Mouse (Mus musculus) embryonic stem cell, embryonic (primary cell): Measurements from ENCODE around the gene Cacna1c.

Source experiments
- CTCF ChIA-PET, 4 experiments: fragments of 300-600 bp in 2 of 4; fragments of 350-600 bp in 2 of 4; sonication (Branson Sonifier 250); formaldehyde crosslinking; loops; one replicate each; lab custom pipeline; 2022; ENCODE audit warnings: inconsistent platforms in 2 of 4; lab: Charles Lee
- POLR2A ChIA-PET, 4 experiments: fragments of 300-600 bp in 2 of 4; fragments of 350-600 bp in 2 of 4; sonication (Branson Sonifier 250); formaldehyde crosslinking; loops; one replicate each; lab custom pipeline; 2022; ENCODE audit warnings: antibody characterized with exemption in 4 of 4, inconsistent platforms in 1 of 4; lab: Charles Lee

Gene Cacna1c

DNA sequence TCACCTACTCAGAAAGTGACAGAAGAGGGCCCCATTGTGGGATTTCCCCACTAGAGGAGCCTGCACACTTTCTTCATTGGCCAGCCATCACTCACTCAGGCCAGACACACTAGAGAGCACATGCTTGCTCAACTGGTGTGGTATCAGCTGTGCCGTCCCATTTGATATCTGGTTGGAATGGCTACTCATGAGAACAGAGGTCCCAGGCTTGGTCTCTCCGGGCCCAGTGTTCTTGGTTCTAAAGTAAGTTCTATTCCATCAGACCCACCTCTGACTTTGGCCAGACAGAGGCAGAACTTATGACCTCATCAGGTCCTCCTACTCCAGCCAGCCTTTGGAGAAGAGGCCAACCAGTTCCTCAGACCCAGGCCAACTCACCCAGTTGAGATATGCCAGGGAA is 178.0 kb downstream of the Cacna1c start:
- CTCF ChIA-PET: interaction anchor here in 1 of 4 experiments (0.5 kb wide), 1 partner anchor 418 kb away, joined by 4 read pairs; no protein-coding TSS in a partner anchor

DNA sequence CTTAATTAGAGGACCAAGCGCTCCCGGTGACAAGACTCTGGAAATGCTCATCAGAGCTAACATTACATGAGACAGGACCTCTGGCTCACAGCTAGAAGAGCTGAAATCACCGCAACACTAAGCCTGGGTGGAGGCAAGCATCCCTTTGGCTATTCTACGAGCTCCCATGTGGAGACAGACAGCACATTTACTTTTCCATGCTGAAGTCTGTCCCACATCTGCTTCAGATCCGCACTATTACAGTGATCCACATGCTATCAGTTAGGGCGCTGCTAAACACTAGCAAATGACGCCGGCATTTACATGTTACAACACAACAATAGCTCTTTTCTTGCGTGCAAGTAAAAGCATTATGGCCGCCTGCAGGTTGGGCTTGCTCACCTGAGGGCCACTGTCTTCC is 178.7 kb downstream of the Cacna1c start:
- ChIA-PET POLR2A (no interaction called here), CTCF (no interaction called here)

More for the DNA sequence above, 178.0 kb downstream of the Cacna1c start:
- POLR2A ChIA-PET: no interaction called here

- POLR2A ChIA-PET: no interaction called here
Observed at GRCm38 (mm10) chr6:119015346-119015745, 180.9 kb downstream of the Cacna1c start.

GRCm38 (mm10) chr6:119013168-119014098 is 182.8 kb downstream of the Cacna1c start:
- POLR2A ChIA-PET: no interaction called here
- CTCF ChIA-PET: no interaction called here

More at GRCm38 (mm10) chr6:119015346-119015745, 180.9 kb downstream of the Cacna1c start:
- CTCF ChIA-PET: no interaction called here

- ChIA-PET CTCF (no interaction called here), POLR2A (no interaction called here)
Observed at GRCm38 (mm10) chr6:119010875-119011274, 185.3 kb downstream of the Cacna1c start.

- POLR2A ChIA-PET: no interaction called here
Observed at GRCm38 (mm10) chr6:119009526-119009925, 186.7 kb downstream of the Cacna1c start.

GRCm38 (mm10) chr6:119008638-119009166 is 187.5 kb downstream of the Cacna1c start:
- CTCF ChIA-PET: no interaction called here

More at GRCm38 (mm10) chr6:119009526-119009925, 186.7 kb downstream of the Cacna1c start:
- CTCF ChIA-PET: no interaction called here

DNA sequence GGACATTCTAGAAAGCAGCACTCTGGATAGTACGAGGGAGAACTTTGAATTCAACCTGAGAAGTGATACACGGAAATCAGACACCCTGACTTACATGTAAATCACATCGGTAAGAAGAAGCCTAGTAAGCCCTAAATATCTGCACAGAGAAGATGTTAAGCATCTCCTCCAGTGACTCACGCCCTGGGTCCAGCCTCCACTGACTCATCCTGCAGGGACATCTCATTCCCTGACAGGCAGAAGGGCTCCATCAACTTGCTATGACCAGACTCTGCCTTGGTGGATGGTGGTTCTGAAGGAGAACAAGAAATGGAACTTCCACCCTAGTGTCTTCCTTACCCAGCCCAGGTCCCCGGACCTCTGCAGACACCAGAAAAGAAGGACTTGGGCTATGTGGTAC is 191.6 kb downstream of the Cacna1c start:
- CTCF ChIA-PET: no interaction called here
- POLR2A ChIA-PET: no interaction called here

More at GRCm38 (mm10) chr6:119008638-119009166, 187.5 kb downstream of the Cacna1c start:
- POLR2A ChIA-PET: interaction anchor here in 1 of 4 experiments (0.6 kb wide), 1 partner anchor 373 kb away, joined by 3 read pairs; no protein-coding TSS in a partner anchor

DNA sequence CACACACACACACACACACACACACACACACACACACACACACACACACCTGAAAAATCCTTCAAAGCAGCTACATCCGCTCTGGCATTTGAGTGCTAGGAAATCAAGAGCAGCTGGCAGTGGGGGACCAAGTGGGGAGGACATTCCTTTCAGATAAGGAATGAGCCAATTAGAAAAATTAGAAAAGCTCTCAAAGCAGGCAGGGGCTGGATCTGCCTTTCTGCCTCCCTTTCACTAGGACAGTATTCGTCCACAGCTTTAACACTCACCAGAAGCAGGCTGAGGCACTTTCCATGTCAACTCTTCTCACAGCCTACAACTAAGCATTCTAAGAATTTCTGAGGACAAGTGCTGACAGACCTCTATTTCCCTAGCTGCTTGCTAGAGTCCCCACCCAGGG is 194.8 kb downstream of the Cacna1c start:
- CTCF ChIA-PET: interaction anchor here in 1 of 4 experiments (0.6 kb wide), 1 partner anchor 441 kb away, joined by 4 read pairs; no protein-coding TSS in a partner anchor
- POLR2A ChIA-PET: interaction anchor here in 1 of 4 experiments (0.6 kb wide), 1 partner anchor 453 kb away, joined by 3 read pairs; no protein-coding TSS in a partner anchor

GRCm38 (mm10) chr6:119000255-119000654 is 196.0 kb downstream of the Cacna1c start:
- CTCF ChIA-PET: no interaction called here

DNA sequence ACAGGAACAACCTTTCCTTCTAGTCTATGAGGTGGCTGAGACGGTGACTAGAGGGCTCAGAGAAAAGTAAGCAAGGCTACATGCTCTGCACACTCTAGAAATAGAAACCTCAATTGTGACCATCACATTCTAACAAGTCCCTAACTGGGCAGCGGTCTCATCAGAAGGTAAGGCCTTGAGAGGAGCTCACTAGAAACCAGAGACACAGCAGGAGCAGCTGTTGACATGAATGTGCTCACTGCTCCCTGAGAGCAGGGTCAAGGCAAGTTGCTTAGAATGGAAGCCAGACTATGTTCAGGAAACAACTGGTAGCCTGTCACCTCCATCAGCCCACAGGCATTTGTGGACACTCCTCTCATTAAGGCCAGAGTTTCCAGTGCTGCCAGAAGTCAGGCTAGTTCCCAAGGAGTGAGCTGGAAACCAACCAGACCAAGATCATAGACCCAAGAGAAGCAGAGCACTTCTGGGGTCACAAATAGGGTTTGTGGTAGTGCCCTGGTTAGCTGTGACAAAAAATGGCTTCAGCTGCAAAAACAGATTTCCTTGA is 196.8 kb downstream of the Cacna1c start:
- POLR2A ChIA-PET: no interaction called here
- CTCF ChIA-PET: no interaction called here

More at GRCm38 (mm10) chr6:119000255-119000654, 196.0 kb downstream of the Cacna1c start:
- POLR2A ChIA-PET: no interaction called here

DNA sequence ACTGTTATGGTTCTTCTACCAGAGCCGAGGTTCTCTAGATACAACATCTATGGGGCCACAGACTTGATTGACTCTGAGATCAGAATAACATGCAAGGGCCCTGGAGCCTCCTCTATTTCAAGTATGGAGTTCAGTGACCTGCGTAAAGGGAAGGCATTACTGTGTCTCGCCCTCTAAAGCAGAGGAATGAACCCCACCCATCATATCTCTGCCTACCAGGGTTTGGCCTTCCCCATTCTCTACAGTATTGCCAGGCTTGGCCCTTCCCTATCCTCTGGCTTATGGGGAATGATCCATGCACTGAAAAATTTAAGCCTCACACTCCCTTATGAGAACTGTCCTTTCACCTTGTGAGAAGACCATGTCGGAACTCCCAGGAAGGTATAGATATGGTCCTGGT is 198.8 kb downstream of the Cacna1c start:
- ChIA-PET CTCF (no interaction called here), POLR2A (no interaction called here)

DNA sequence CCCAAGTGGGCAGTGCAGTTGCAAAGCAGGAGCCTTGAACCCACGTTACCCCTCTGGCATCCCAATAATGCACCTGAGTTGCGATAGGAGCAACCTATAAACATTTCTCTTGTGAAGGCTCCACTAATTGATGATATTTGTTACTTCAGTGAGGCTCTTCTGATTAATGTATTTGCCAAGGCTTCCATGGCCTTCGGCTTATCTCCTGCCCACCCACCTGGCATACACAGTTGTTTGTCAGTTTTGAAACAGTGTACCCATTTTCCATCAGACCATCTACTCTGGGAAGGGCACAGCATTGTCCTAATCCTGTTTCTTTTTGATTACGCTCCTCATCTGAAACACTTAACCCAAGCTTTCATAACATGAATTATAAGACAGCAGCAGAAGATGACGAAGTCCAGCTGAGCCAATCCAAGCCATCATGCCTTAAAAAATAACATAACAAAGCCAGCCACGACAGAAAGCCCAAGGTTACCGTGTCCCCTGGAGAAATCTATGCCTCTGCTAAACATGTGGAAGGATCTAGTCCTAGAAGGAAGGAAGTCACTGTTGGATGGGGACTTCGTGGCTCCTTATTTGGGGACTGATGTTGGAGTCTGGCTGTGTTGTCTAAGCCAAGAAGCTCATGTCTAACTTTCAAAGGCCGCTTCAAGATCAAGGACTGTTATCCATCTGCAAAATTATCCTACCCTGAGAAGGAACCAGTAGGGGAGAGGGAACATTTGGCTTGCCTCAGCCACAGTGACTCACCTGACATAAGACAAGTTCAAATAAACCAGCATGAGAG is 201.8 kb downstream of the Cacna1c start:
- ChIA-PET POLR2A (no interaction called here), CTCF (no interaction called here)

DNA sequence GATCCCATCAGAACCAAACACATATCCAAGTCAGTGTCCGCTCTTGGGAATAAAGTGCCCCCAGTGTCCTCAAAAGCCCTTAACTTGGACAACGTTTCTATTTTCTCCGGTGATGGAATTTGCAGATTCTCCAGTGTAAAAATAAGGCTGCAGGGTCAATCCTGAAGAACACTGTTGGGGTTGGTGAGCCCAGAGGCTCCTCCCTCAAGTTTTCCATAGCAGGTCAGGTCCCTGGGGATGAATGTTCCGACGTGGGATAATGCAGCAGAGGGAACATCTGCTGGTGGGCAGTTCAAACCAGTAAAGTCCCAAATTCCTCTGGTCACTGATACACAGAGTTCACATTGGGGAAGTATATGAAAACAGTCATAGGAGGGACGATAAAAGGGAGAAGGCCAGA is 203.8 kb downstream of the Cacna1c start:
- ChIA-PET CTCF (interaction anchor here in 1 of 4 experiments (0.7 kb wide), 1 partner anchor 424 kb away, joined by 11 read pairs; no protein-coding TSS in a partner anchor), POLR2A (no interaction called here)

DNA sequence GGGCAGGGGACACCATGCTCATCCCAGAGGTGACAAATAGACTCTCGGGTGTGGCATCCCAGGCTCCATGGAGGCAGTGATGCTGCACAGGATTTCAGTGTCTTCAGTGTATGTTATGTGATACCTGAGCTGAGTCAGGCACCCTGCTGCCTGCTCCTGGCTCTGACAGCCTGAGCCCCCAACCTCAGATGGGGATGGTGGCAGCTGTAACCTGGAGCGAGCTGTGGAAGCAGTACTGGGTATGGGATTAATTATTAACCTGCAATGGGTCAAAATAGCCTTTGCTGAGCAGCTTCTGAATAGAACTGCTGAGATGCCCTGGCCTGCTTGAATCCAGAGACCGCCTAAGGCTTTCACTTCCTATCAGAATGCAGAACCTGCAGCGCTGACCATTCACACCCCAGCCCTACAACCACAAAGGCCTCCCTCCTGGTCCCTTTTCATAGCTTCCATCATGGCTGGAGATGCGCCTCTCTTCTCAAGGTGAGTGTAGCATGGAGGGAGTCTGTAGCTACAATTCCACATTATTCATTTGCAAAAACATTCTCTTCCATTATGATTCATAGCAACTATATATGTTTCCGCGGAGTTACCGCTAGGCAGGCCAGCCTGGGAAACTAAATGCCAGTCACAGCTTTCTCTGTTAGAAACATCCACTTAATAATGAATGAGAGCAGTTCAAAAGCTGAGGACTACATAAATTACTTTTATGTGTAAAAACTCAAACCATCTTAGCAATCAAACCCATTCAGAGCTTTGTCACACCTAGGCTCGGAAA is 206.0 kb downstream of the Cacna1c start:
- CTCF ChIA-PET: no interaction called here
- POLR2A ChIA-PET: no interaction called here

GRCm38 (mm10) chr6:118984181-118984901 is 211.9 kb downstream of the Cacna1c start:
- POLR2A ChIA-PET: no interaction called here
- CTCF ChIA-PET: no interaction called here

GRCm38 (mm10) chr6:118983471-118984040 is 212.7 kb downstream of the Cacna1c start:
- CTCF ChIA-PET: no interaction called here
- POLR2A ChIA-PET: no interaction called here
